Mouse (Mus musculus): Measurements from ENCODE around the gene Mpzl2. TPM values are rescaled to one million over a fixed set of nuclear protein-coding genes. Genes with fewer than 3 reads are reported as not detected.

Mpzl2 gene
- 0.92 and 0.96 TPM in 2 replicates for polyA plus RNA-seq (2016; fragmentation: Nextera tagmentation; extraction: Ambion mirVana)

- no peak for ATAC-seq (ENCODE audit: insufficient number of reproducible peaks, low FRiP score)
- H3K9me3 ChIP-seq (replicated peaks) = no peaks in the 10 kb centered on the region
- no peak within 1 kb of the TSS for H3K4me3 ChIP-seq
- no peaks in the 10 kb centered on the region for H3K36me3 ChIP-seq
- H3K27ac ChIP-seq (ENCODE audit: poor library complexity, severe bottlenecking) = no peak within 1 kb of the TSS
- H3K9ac ChIP-seq = no peak within 1 kb of the TSS
- H3K27me3 ChIP-seq (replicated peaks) = peaks cover 72% of the 10 kb centered on the region
- H3K4me2 ChIP-seq = 0 out of 2 replicates have a peak within 1 kb of the TSS, but pooled peaks have one; percentile 16
- WGBS = 59% methylated on average over 5 of the region's 5 CpGs
- H3K4me1 ChIP-seq (replicated peaks) = peaks cover 26% of the 10 kb centered on the region
Observed at GRCm38 (mm10) chr9:45039499-45039898, at the start of gene Mpzl2. Gene Mpzl2 (plus strand): TSS chr9:45039799.

- Histone ChIP-seq H3K4me2 (no peak overlapping the region), H3K4me3 (no peak overlapping the region), H3K36me3 (no peaks in the 10 kb centered on the region), H3K27ac (ENCODE audit: poor library complexity, severe bottlenecking) (no peak overlapping the region), H3K9me3 (replicated peaks) (no peaks in the 10 kb centered on the region), H3K27me3 (replicated peaks) (peaks cover 5% of the 10 kb centered on the region; the same call in 1 of the 2 replicates), H3K9ac (no peak overlapping the region), H3K4me1 (replicated peaks) (no peaks in the 10 kb centered on the region)
- 76% methylated on average over 2 of the region's 2 CpGs for WGBS
- ATAC-seq (ENCODE audit: insufficient number of reproducible peaks, low FRiP score) = no peak
Observed at GRCm38 (mm10) chr9:44991821-44992220, 47.8 kb upstream of the Mpzl2 start.

- Histone ChIP-seq H3K9ac (no peak overlapping the region), H3K36me3 (no peaks in the 10 kb centered on the region), H3K4me1 (replicated peaks) (no peaks in the 10 kb centered on the region), H3K4me2 (no peak overlapping the region), H3K9me3 (replicated peaks) (no peaks in the 10 kb centered on the region), H3K4me3 (no peak overlapping the region), H3K27ac (ENCODE audit: poor library complexity, severe bottlenecking) (no peak overlapping the region), H3K27me3 (replicated peaks) (peaks cover 5% of the 10 kb centered on the region; the same call in 1 of the 2 replicates)
- ATAC-seq (ENCODE audit: insufficient number of reproducible peaks, low FRiP score) = no peak
Observed at GRCm38 (mm10) chr9:44992271-44992670, 47.3 kb upstream of the Mpzl2 start.

GRCm38 (mm10) chr9:44993268-44993667 is 46.3 kb upstream of the Mpzl2 start:
- no peak overlapping the region for H3K4me3 ChIP-seq
- WGBS = 81% methylated on average over 2 of the region's 2 CpGs
- no peak for ATAC-seq (ENCODE audit: insufficient number of reproducible peaks, low FRiP score)

GRCm38 (mm10) chr9:44994962-44995361 is 44.6 kb upstream of the Mpzl2 start:
- 58% methylated on average over 4 of the region's 4 CpGs for WGBS
- H3K9me3 ChIP-seq (replicated peaks) = no peaks in the 10 kb centered on the region
- no peak overlapping the region for H3K9ac ChIP-seq
- H3K36me3 ChIP-seq = no peaks in the 10 kb centered on the region
- ATAC-seq (ENCODE audit: insufficient number of reproducible peaks, low FRiP score) = no peak
- H3K4me1 ChIP-seq (replicated peaks) = 0 out of 2 replicates have a peak, but pooled peaks cover 2% of the 10 kb centered on the region
- H3K27me3 ChIP-seq (replicated peaks) = no peaks in the 10 kb centered on the region; the same call in 1 of the 2 replicates
- H3K27ac ChIP-seq (ENCODE audit: poor library complexity, severe bottlenecking) = no peak overlapping the region
- H3K4me2 ChIP-seq = no peak overlapping the region
- H3K4me3 ChIP-seq = no peak overlapping the region

More at GRCm38 (mm10) chr9:44993268-44993667, 46.3 kb upstream of the Mpzl2 start:
- H3K4me1 ChIP-seq (replicated peaks) = no peaks in the 10 kb centered on the region
- H3K4me2 ChIP-seq = no peak overlapping the region
- no peak overlapping the region for H3K9ac ChIP-seq
- peaks cover 5% of the 10 kb centered on the region; the same call in 1 of the 2 replicates for H3K27me3 ChIP-seq (replicated peaks)
- no peak overlapping the region for H3K27ac ChIP-seq (ENCODE audit: poor library complexity, severe bottlenecking)
- no peaks in the 10 kb centered on the region for H3K36me3 ChIP-seq
- no peaks in the 10 kb centered on the region for H3K9me3 ChIP-seq (replicated peaks)

- Histone ChIP-seq H3K4me1 (replicated peaks) (0 out of 2 replicates have a peak, but pooled peaks cover 7% of the 10 kb centered on the region), H3K36me3 (no peaks in the 10 kb centered on the region), H3K9ac (no peak overlapping the region), H3K9me3 (replicated peaks) (no peaks in the 10 kb centered on the region), H3K27ac (ENCODE audit: poor library complexity, severe bottlenecking) (no peak overlapping the region), H3K4me2 (no peak overlapping the region), H3K27me3 (replicated peaks) (no peaks in the 10 kb centered on the region; the same call in 1 of the 2 replicates), H3K4me3 (no peak overlapping the region)
- 87% methylated on average over 7 of the region's 7 CpGs for WGBS
- ATAC-seq (ENCODE audit: insufficient number of reproducible peaks, low FRiP score) = no peak
Observed at GRCm38 (mm10) chr9:44996590-44996989, 43.0 kb upstream of the Mpzl2 start.

GRCm38 (mm10) chr9:44998138-44998537 is 41.5 kb upstream of the Mpzl2 start:
- ATAC-seq (ENCODE audit: insufficient number of reproducible peaks, low FRiP score) = no peak
- Histone ChIP-seq H3K36me3 (no peaks in the 10 kb centered on the region), H3K4me1 (replicated peaks) (0 out of 2 replicates have a peak, but pooled peaks cover 7% of the 10 kb centered on the region), H3K4me3 (no peak overlapping the region), H3K9me3 (replicated peaks) (no peaks in the 10 kb centered on the region), H3K27me3 (replicated peaks) (no peaks in the 10 kb centered on the region; the same call in 1 of the 2 replicates), H3K9ac (no peak overlapping the region), H3K27ac (ENCODE audit: poor library complexity, severe bottlenecking) (no peak overlapping the region), H3K4me2 (no peak overlapping the region)
- WGBS = 69% methylated on average over 11 of the region's 11 CpGs

GRCm38 (mm10) chr9:44999171-44999570 is 40.4 kb upstream of the Mpzl2 start:
- no peak for ATAC-seq (ENCODE audit: insufficient number of reproducible peaks, low FRiP score)
- no peak overlapping the region for H3K4me2 ChIP-seq
- WGBS = 51% methylated on average over 6 of the region's 6 CpGs
- no peak overlapping the region for H3K27ac ChIP-seq (ENCODE audit: poor library complexity, severe bottlenecking)
- H3K4me1 ChIP-seq (replicated peaks) = 0 out of 2 replicates have a peak, but pooled peaks cover 7% of the 10 kb centered on the region
- peaks cover 3% of the 10 kb centered on the region; the same call in 1 of the 2 replicates for H3K27me3 ChIP-seq (replicated peaks)
- no peaks in the 10 kb centered on the region for H3K9me3 ChIP-seq (replicated peaks)
- H3K36me3 ChIP-seq = no peaks in the 10 kb centered on the region
- H3K4me3 ChIP-seq = no peak overlapping the region
- no peak overlapping the region for H3K9ac ChIP-seq

GRCm38 (mm10) chr9:44999776-45000175 is 39.8 kb upstream of the Mpzl2 start:
- Histone ChIP-seq H3K36me3 (no peaks in the 10 kb centered on the region), H3K9me3 (replicated peaks) (no peaks in the 10 kb centered on the region), H3K27ac (ENCODE audit: poor library complexity, severe bottlenecking) (no peak overlapping the region), H3K4me3 (no peak overlapping the region), H3K9ac (no peak overlapping the region), H3K4me1 (replicated peaks) (0 out of 2 replicates have a peak, but pooled peaks cover 7% of the 10 kb centered on the region), H3K27me3 (replicated peaks) (peaks cover 6% of the 10 kb centered on the region; the same call in 1 of the 2 replicates), H3K4me2 (no peak overlapping the region)
- no peak for ATAC-seq (ENCODE audit: insufficient number of reproducible peaks, low FRiP score)
- WGBS = 65% methylated on average over 5 of the region's 5 CpGs

GRCm38 (mm10) chr9:45000249-45000648 is 39.4 kb upstream of the Mpzl2 start:
- Histone ChIP-seq H3K27me3 (replicated peaks) (peaks cover 8% of the 10 kb centered on the region; the same call in 1 of the 2 replicates), H3K4me2 (no peak overlapping the region), H3K4me3 (no peak overlapping the region), H3K9me3 (replicated peaks) (no peaks in the 10 kb centered on the region), H3K4me1 (replicated peaks) (0 out of 2 replicates have a peak, but pooled peaks cover 7% of the 10 kb centered on the region), H3K9ac (no peak overlapping the region), H3K36me3 (no peaks in the 10 kb centered on the region), H3K27ac (ENCODE audit: poor library complexity, severe bottlenecking) (no peak overlapping the region)
- no peak for ATAC-seq (ENCODE audit: insufficient number of reproducible peaks, low FRiP score)
- 42% methylated on average over 3 of the region's 3 CpGs for WGBS

- whole genome bisulfite sequencing = 70% methylated on average over 12 of the region's 12 CpGs
- no peak overlapping the region for H3K27ac ChIP-seq (ENCODE audit: poor library complexity, severe bottlenecking)
Observed at GRCm38 (mm10) chr9:45007404-45007803, 32.2 kb upstream of the Mpzl2 start.

GRCm38 (mm10) chr9:45008342-45008741 is 31.3 kb upstream of the Mpzl2 start:
- H3K27me3 ChIP-seq (replicated peaks) = peaks cover 38% of the 10 kb centered on the region
- H3K4me2 ChIP-seq = no peak overlapping the region
- 80% methylated on average over 4 of the region's 4 CpGs for WGBS
- no peak for ATAC-seq (ENCODE audit: insufficient number of reproducible peaks, low FRiP score)
- no peak overlapping the region for H3K27ac ChIP-seq (ENCODE audit: poor library complexity, severe bottlenecking)
- H3K4me3 ChIP-seq = no peak overlapping the region
- H3K4me1 ChIP-seq (replicated peaks) = no peaks in the 10 kb centered on the region
- no peaks in the 10 kb centered on the region for H3K9me3 ChIP-seq (replicated peaks)
- no peaks in the 10 kb centered on the region for H3K36me3 ChIP-seq
- no peak overlapping the region for H3K9ac ChIP-seq

More at GRCm38 (mm10) chr9:45007404-45007803, 32.2 kb upstream of the Mpzl2 start:
- H3K4me2 ChIP-seq = no peak overlapping the region
- peaks cover 33% of the 10 kb centered on the region; the same call in 1 of the 2 replicates for H3K27me3 ChIP-seq (replicated peaks)
- no peaks in the 10 kb centered on the region for H3K4me1 ChIP-seq (replicated peaks)
- no peak for ATAC-seq (ENCODE audit: insufficient number of reproducible peaks, low FRiP score)
- no peak overlapping the region for H3K4me3 ChIP-seq
- no peaks in the 10 kb centered on the region for H3K9me3 ChIP-seq (replicated peaks)
- no peaks in the 10 kb centered on the region for H3K36me3 ChIP-seq
- H3K9ac ChIP-seq = no peak overlapping the region

Data from heart, embryonic 12.5 days (tissue).